Mouse (Mus musculus) ES-Bruce4 (cell line): Measurements from ENCODE around the gene Arfgap2.

ENCODE experiments used
- CTCF ChIP-seq: IDR thresholded peaks from one replicate; pipeline ENCODE4 v1.8.1; 2011; ENCODE audit warnings: low read depth, low read length
- EP300 ChIP-seq: IDR thresholded peaks from 2 replicates; pipeline ENCODE4 v1.6.1; 2011; ENCODE audit warnings: low read depth, low read length; ENCODE audit not compliant: insufficient read depth

DNA sequence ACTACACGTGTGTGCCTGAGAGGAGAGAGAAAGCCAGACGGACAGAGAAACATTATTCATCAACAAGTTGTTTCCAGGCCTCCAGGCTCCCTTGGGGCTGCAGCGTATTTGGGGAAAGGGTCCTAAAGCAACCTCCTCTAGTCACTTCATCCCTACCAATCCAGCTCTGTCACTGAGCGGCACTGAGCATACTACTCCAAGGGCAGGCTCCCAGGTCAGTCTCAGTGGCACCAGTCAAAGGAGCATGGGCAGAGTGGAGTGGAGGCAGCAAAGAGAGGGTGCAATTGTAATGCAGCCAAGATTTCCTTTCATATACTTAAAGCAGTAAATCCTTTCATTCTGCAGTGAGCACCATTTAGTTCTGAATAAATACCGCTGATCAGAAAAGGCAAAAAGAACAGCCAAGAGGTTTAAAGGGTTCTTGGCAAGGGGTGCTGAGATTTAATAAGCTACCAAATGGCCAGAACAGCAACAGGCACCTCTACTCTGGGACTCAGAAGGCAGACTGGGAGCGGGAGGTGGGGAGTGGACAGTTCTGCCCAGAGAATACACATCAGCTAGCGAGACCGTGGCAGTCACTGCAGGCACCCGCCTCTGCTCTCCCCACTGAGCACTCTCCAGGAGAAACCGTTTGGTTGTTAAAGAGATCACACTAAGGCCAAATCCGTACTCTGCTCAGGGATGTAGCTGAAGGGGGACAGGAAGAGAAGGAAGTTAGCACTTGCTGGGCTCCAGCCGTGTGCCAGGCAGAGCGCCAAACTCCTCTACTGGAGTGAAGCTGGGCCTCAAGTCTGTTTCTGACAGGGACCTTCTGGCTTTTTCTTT is 19.8 kb downstream of the Arfgap2 start:
- no peak for TF ChIP-seq CTCF
- no peak for TF ChIP-seq EP300
